Mouse (Mus musculus) hindbrain, postnatal 0 days (tissue): Measurements from ENCODE around the gene Tnfrsf19. TPM values are rescaled to one million over a fixed set of nuclear protein-coding genes. Genes with fewer than 3 reads are reported as not detected.

Experiments
- ATAC-seq: fragments of 200-750 bp; cut with Nextera tagmentation; 2 replicates; pipeline ENCODE4 v1.8.0; 2017; ENCODE audit warnings: mild to moderate bottlenecking, moderate TSS enrichment, moderate library complexity
- DNase-seq: peaks from one replicate; pipeline ENCODE4 v3.0.0-alpha.2; 2015; ENCODE audit warnings: low spot score
- H3K27ac ChIP-seq: fragments of 300-500 bp; sonication (generic); 2 replicates; pipeline ENCODE4 v1.5.1; 2014; ENCODE audit warnings: mild to moderate bottlenecking
- H3K27me3 ChIP-seq: fragments of 300-500 bp; sonication (generic); 2 replicates; pipeline ENCODE4 v1.6.1; 2014; ENCODE audit warnings: low read length, mixed read lengths; ENCODE audit not compliant: insufficient read depth
- H3K36me3 ChIP-seq: fragments of 300-500 bp; sonication (generic); 2 replicates; pipeline ENCODE4 v1.6.1; 2014; ENCODE audit warnings: low read length, mixed read lengths; ENCODE audit not compliant: insufficient read depth
- H3K4me1 ChIP-seq: fragments of 300-500 bp; sonication (generic); 2 replicates; pipeline ENCODE4 v1.6.1; 2014; ENCODE audit warnings: antibody characterized with exemption, low read length, mixed read lengths; ENCODE audit not compliant: insufficient read depth
- H3K4me2 ChIP-seq: fragments of 300-500 bp; sonication (generic); 2 replicates; pipeline ENCODE4 v1.6.1; 2014; ENCODE audit warnings: low read depth, mild to moderate bottlenecking, low read length, moderate library complexity, mixed read lengths
- H3K4me3 ChIP-seq: fragments of 300-500 bp; sonication (generic); 2 replicates; pipeline ENCODE4 v1.5.1; 2014; ENCODE audit warnings: low read length
- H3K9ac ChIP-seq: fragments of 300-500 bp; sonication (generic); replicated peaks from 2 replicates; pipeline ENCODE4 v1.6.1; 2014; ENCODE audit warnings: mild to moderate bottlenecking, low read length, moderate library complexity, mixed read lengths
- H3K9me3 ChIP-seq: fragments of 300-500 bp; sonication (generic); 2 replicates; pipeline ENCODE4 v1.6.1; 2016; ENCODE audit warnings: low read length, mixed read lengths
- CTCF ChIP-seq: IDR thresholded peaks from 2 replicates; pipeline ENCODE4 v1.5.1; 2016; ENCODE audit warnings: antibody characterized with exemption, control low read depth, low read depth
- WGBS: fragments of 180-500 bp; shearing (Covaris S2); extraction: QIAGEN DNeasy Blood & Tissue Kit; methylation state at CpG from one replicate; pipeline ENCODE4 v1.1.7; 2014; 5-methylcytosine and 5-hydroxymethylcytosine counted together
- polyA plus RNA-seq: library from polyadenylated mRNA; unstranded; fragments of >200 nt; fragmentation: Nextera tagmentation; extraction: Ambion mirVana; gene quantifications from 2 replicates; pipeline ENCODE4 v1.2.1, GENCODE M21; 2015
- total RNA-seq: library from RNA; depleted of rRNA; stranded (reverse); fragments of >200 nt; gene quantifications from 2 replicates; pipeline ENCODE4 v1.2.3, GENCODE M21; 2014; rRNA removed

The Tnfrsf19 gene
- total RNA-seq (42.2 and 51.6 TPM in 2 replicates), polyA plus RNA-seq (28.9 and 29.0 TPM in 2 replicates)

DNA sequence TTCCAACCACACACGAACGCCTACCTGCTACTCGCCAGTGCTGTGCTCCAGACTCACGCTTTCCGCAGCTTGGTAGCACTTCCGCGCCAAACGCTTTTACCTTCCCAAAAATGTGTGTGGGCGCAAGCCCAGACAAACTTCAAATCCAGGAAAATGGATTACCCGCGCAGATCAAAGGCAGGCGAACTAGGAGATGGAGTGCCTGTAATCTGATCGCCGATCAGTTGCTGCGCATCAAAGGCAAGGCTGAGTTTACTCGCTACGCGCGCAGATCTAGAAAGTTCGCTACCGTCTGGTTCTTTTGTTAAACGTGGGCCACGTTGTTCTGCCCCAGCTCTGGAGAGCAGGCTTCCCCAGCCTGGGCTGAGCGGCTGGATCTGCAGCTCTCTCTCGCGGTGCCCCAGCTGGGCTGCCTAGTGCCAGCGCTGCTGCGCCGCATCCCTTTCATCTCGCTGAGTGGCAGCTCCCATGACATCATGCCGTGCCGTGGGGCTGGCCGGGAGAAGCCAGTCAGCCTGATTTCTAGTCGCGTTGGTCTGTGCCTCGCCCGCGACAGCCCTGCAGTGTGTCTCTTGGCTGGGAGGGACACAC, at the start of gene Tnfrsf19:
TSS of gene Tnfrsf19 (minus strand) at position 400 of the 591 bp plus-strand sequence.
- no peaks in the 10 kb centered on the region; the same call in 1 of the 2 replicates for H3K4me1 ChIP-seq
- H3K36me3 ChIP-seq, result no peaks in the 10 kb centered on the region
- DNase-seq, result peak; percentile 87
- under 1% methylated on average over 38 of the region's 38 CpGs for WGBS
- peak within 1 kb of the TSS; percentile 92 for H3K4me2 ChIP-seq
- H3K4me3 ChIP-seq, result peak within 1 kb of the TSS; percentile 52
- H3K27ac ChIP-seq, result peak within 1 kb of the TSS; percentile 65
- no peaks in the 10 kb centered on the region for H3K9me3 ChIP-seq
- ATAC-seq, result peak; percentile 97
- peak within 1 kb of the TSS; percentile 56 for H3K9ac ChIP-seq
- 0 out of 2 replicates have a peak, but pooled peaks have one; percentile 4 for TF ChIP-seq CTCF
- no peaks in the 10 kb centered on the region for H3K27me3 ChIP-seq

DNA sequence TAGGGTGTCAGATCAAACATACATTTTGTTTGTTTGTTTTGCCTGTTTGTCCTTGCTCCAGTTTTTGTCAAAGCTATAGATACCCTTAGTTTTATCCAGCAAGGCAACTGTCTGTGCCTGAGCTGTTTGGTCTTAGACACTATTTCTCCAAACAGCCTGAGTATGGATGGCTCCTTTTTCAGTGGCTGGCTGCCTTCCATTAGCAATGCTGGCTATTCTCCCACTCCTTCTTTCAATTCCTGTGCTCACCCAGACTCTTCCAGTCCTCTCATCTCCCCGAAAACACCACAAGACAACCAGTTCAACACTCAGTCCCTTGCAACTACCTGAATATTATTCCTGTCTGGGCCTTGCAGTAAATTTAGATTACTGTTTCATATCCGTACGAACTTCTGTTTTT, 45.8 kb upstream of the Tnfrsf19 start:
- ATAC-seq (no peak), DNase-seq (peak; percentile 39)
- no peaks in the 10 kb centered on the region for H3K36me3 ChIP-seq
- H3K27me3 ChIP-seq, result no peaks in the 10 kb centered on the region
- H3K4me1 ChIP-seq, result no peaks in the 10 kb centered on the region
- H3K27ac ChIP-seq, result no peak overlapping the region
- no peaks in the 10 kb centered on the region for H3K9me3 ChIP-seq
- no peak overlapping the region for H3K4me2 ChIP-seq
- H3K4me3 ChIP-seq, result no peak overlapping the region
- no peak for TF ChIP-seq CTCF
- no peak overlapping the region for H3K9ac ChIP-seq
- WGBS, result 84% methylated on average over 3 of the region's 3 CpGs

DNA sequence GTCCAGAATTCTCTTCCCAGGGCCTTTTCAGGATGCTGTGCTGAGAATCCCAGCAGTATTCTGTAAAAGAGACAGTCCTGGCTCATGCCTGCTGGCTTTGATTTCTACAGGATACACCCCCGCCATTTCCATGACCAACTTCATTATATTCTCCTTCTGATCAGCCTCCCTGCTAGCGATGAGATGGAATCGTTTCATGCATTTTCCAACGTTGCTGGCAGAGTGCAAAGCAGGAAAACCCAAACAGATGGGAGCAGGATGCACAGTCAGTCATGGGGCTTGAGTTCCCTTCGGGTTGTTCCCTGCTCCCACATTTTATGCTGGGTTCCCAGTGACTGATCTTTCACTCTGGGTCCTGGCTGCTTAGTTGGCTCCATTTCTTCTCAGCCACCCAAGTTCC, 44.7 kb upstream of the Tnfrsf19 start:
- Histone ChIP-seq H3K9me3 (no peaks in the 10 kb centered on the region), H3K4me2 (no peak overlapping the region), H3K9ac (no peak overlapping the region), H3K4me1 (no peaks in the 10 kb centered on the region), H3K27me3 (no peaks in the 10 kb centered on the region), H3K36me3 (no peaks in the 10 kb centered on the region), H3K4me3 (no peak overlapping the region), H3K27ac (no peak overlapping the region)
- no peak for TF ChIP-seq CTCF
- WGBS, result 68% methylated on average over 5 of the region's 5 CpGs
- DNase-seq (no peak), ATAC-seq (no peak)

DNA sequence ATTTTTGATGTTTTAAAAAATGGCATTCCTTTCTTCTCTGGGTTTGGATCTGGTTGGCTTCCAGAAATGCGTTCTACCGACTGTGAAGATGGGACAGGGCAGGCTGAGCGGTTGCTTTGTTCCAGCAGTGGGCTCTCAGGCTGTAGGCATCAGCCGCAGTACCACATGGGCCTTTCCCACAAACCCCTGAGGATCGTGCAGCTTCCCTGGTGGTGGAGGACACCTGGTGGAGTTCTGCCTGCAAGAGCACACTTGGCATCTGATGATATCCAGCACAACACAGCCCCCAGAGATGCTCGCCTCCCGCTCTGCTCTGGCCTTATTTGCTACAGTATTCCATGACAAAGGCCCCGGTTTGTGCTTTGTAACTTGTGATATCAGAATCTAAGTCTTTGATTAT, 41.9 kb upstream of the Tnfrsf19 start:
- no peaks in the 10 kb centered on the region for H3K27me3 ChIP-seq
- no peak for ATAC-seq
- no peak overlapping the region for H3K4me2 ChIP-seq
- TF ChIP-seq CTCF, result no peak
- DNase-seq, result no peak
- H3K9me3 ChIP-seq, result no peaks in the 10 kb centered on the region
- no peak overlapping the region for H3K4me3 ChIP-seq
- H3K27ac ChIP-seq, result no peak overlapping the region
- H3K36me3 ChIP-seq, result no peaks in the 10 kb centered on the region
- WGBS, result 63% methylated on average over 8 of the region's 8 CpGs
- H3K4me1 ChIP-seq, result no peaks in the 10 kb centered on the region
- no peak overlapping the region for H3K9ac ChIP-seq

DNA sequence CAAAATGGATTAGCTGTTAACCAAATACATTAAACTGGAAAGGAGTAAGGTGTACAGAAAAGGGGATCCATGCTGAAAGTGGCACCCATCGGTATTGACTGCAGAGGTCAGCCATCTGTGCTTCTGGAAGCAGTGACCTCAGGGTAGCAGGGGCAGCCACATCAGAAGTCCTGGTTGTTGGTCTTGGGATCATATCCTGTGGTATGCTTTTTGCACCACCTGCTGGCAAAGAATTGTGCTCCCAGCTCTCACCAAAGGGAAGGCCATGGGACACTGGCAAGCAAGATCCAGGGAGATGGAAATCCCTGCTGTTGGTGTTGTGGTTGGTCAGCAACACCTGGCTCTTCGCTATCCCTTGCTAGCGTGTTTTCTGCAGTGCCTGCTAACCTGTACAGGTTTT, 39.0 kb upstream of the Tnfrsf19 start:
- peak; percentile 69 for DNase-seq
- no peak for ATAC-seq
- WGBS, result 68% methylated on average over 3 of the region's 3 CpGs

DNA sequence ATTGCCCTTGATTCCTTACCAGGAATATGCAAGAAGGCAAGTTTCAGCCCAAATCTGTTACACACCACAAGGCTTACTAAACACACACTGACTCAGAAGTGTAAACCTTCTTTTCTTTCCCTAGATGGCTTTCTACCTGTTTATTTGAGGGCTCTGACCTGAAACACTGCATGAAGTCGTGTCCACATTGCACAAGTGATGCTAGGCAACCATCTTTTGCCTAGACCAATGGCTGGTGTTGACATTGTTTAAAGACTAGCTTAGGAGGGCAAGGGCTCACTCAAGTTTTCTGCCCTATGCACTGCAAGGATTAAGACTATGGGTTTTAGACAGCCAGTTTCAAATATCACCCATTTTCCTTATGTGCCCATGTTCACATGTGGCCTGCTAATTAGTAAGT, 23.3 kb upstream of the Tnfrsf19 start:
- Histone ChIP-seq H3K27me3 (no peaks in the 10 kb centered on the region), H3K36me3 (no peaks in the 10 kb centered on the region), H3K9me3 (no peaks in the 10 kb centered on the region), H3K4me1 (no peaks in the 10 kb centered on the region), H3K27ac (no peak overlapping the region), H3K9ac (no peak overlapping the region), H3K4me3 (no peak overlapping the region), H3K4me2 (no peak overlapping the region)
- DNase-seq (no peak), ATAC-seq (no peak)
- 63% methylated on average over 1 of the region's 1 CpGs for WGBS
- TF ChIP-seq CTCF, result no peak

More for the DNA sequence above, 39.0 kb upstream of the Tnfrsf19 start:
- Histone ChIP-seq H3K4me2 (no peak overlapping the region), H3K9me3 (no peaks in the 10 kb centered on the region), H3K4me3 (no peak overlapping the region), H3K4me1 (no peaks in the 10 kb centered on the region), H3K36me3 (no peaks in the 10 kb centered on the region), H3K27me3 (no peaks in the 10 kb centered on the region), H3K9ac (no peak overlapping the region), H3K27ac (no peak overlapping the region)
- TF ChIP-seq CTCF, result peak; percentile 74

DNA sequence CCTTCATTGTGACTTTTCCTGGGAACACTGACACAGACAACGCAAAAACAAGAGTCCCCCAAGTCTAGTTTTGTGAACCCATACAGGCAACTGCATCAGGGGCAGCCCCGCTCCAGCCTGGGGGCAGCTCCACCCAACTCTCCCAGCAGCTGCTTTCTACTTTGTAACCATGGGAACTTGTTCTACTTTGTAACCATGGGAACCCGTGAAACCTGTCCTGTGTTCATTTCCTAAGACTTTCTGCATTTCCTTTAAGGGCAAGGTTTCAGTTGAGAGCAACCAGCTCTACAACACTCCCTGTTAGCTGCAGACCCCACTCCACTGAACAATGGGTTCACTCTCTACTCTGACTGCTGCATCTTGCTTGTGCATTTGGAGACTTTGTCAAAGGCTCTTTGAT, 15.4 kb upstream of the Tnfrsf19 start:
- no peak overlapping the region for H3K4me3 ChIP-seq
- no peak overlapping the region for H3K4me2 ChIP-seq
- DNase-seq (no peak), ATAC-seq (0 out of 2 replicates have a peak, but pooled peaks have one; percentile 21)
- WGBS, result 40% methylated on average over 3 of the region's 3 CpGs
- H3K9ac ChIP-seq, result no peak overlapping the region
- no peaks in the 10 kb centered on the region for H3K27me3 ChIP-seq
- H3K27ac ChIP-seq, result no peak overlapping the region
- H3K36me3 ChIP-seq, result no peaks in the 10 kb centered on the region
- no peaks in the 10 kb centered on the region for H3K9me3 ChIP-seq
- no peaks in the 10 kb centered on the region for H3K4me1 ChIP-seq
- TF ChIP-seq CTCF, result no peak
